Mouse (Mus musculus): ENCODE data around the gene Susd6.

GRCm38 (mm10) chr12:80758559-80759386 lies 31.5 kb upstream of the Susd6 start:
- TF ChIP-seq POLR2A (IDR thresholded peaks at IDR 0.05; ENCODE audit: low read depth, low read length) (no peak), NRF1 (IDR thresholded peaks at IDR 0.05; ENCODE audit: low read depth, low read length) (no peak), GABPA (IDR thresholded peaks at IDR 0.05; ENCODE audit: insufficient replicate concordance, low read depth, low read length) (no peak), IRF4 (IDR thresholded peaks at IDR 0.05; ENCODE audit: low read depth, low read length) (no peak), EP300 (IDR thresholded peaks at IDR 0.05; ENCODE audit: low read length) (no peak), MEF2A (IDR thresholded peaks at IDR 0.05; ENCODE audit: borderline replicate concordance, low read depth, low read length) (no peak)

Measured in CH12.LX (cell line).